Mouse (Mus musculus) midbrain, embryonic 11.5 days (tissue): ENCODE results near the gene Sugp2. TPM values are rescaled to one million over a fixed set of nuclear protein-coding genes. Genes with fewer than 3 reads are reported as not detected.

Experiments used
- ATAC-seq: fragments of 200-750 bp; cut with Nextera tagmentation; 2 replicates; pipeline ENCODE4 v1.8.0; 2017; ENCODE audit warnings: moderate TSS enrichment, moderate library complexity; ENCODE audit not compliant: low FRiP score
- DNase-seq: peaks from one replicate; pipeline ENCODE4 v3.0.0; 2015; ENCODE audit warnings: low spot score; ENCODE audit errors: missing footprints
- H3K27ac ChIP-seq: fragments of 300-500 bp; sonication (generic); 2 replicates; pipeline ENCODE4 v1.5.1; 2014; ENCODE audit warnings: low read depth, low read length
- H3K27me3 ChIP-seq: fragments of 300-500 bp; sonication (generic); 2 replicates; pipeline ENCODE4 v1.6.1; 2014; ENCODE audit warnings: mild to moderate bottlenecking, low read length, moderate library complexity, mixed read lengths; ENCODE audit not compliant: control insufficient read depth, insufficient read depth
- H3K36me3 ChIP-seq: fragments of 300-500 bp; sonication (generic); 2 replicates; pipeline ENCODE4 v1.6.1; 2014; ENCODE audit warnings: mild to moderate bottlenecking, low read length, moderate library complexity, mixed read lengths; ENCODE audit not compliant: control insufficient read depth, insufficient read depth
- H3K4me1 ChIP-seq: fragments of 300-500 bp; sonication (generic); 2 replicates; pipeline ENCODE4 v1.6.1; 2014; ENCODE audit warnings: low read length; ENCODE audit not compliant: control insufficient read depth, insufficient read depth
- H3K4me2 ChIP-seq: fragments of 300-500 bp; sonication (generic); 2 replicates; pipeline ENCODE4 v1.6.1; 2014; ENCODE audit warnings: mild to moderate bottlenecking, moderate library complexity
- H3K4me3 ChIP-seq: fragments of 300-500 bp; sonication (generic); 2 replicates; pipeline ENCODE4 v1.5.1; 2014; ENCODE audit warnings: low read depth, low read length
- H3K9ac ChIP-seq: fragments of 300-500 bp; sonication (generic); 2 replicates; pipeline ENCODE4 v1.6.1; 2014; ENCODE audit warnings: low read length
- H3K9me3 ChIP-seq: fragments of 300-500 bp; sonication (generic); 2 replicates; pipeline ENCODE4 v1.6.1; 2016; ENCODE audit warnings: low read length; ENCODE audit not compliant: control insufficient read depth
- WGBS: fragments of 180-500 bp; shearing (Covaris S2); extraction: QIAGEN DNeasy Blood & Tissue Kit; methylation state at CpG from one replicate; pipeline ENCODE4 v1.1.7; 2014; 5-methylcytosine and 5-hydroxymethylcytosine counted together
- polyA plus RNA-seq: library from polyadenylated mRNA; unstranded; fragments of >200 nt; fragmentation: Nextera tagmentation; extraction: Ambion mirVana; gene quantifications from 2 replicates; pipeline ENCODE4 v1.2.1, GENCODE M21; 2014

The Sugp2 gene
- polyA plus RNA-seq, 1 experiment from 2014 or later, result 42.4 TPM

DNA sequence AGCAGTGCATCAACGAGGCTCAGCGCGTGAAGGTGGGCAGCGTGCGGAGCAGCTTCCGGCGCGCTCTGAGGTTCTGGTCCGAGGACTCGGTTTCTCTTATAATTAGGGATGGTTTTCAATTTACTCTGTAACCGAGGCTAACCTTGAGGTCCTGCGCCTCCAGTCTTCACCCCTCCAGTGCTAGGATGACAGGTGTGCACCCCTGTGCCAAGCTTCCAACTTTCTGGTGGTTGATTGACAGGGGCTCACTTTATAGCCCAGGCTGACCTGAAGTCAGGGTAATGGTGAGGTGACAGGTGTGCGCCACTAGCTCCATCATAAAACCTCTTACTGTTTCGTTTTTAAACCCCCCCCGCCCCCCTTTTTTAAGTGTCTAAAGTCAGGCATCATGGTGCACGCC, 68.9 kb downstream of the Sugp2 start:
- Histone ChIP-seq H3K27ac (no peak overlapping the region), H3K36me3 (peaks cover 10% of the 10 kb centered on the region)
- peak; percentile 41 for ATAC-seq

DNA sequence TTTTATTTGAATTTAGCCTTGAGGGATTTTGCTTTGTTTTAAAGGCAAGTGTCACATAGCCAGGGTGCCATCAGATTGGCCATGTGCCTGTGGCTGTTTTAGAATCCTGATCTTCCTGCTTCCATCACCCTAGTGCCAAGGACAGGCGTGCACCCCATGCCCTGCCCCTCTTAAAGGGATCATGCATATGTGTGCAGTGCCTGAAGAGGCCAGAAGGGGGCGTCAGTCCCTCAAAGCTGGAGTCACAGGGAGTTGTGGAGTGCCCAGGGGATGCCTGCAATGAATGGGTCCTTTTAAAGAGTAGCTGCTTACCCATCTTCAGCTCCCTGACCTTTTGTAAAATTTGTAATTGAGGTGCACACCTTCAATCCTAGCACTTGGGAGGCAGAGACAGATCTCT, 75.3 kb downstream of the Sugp2 start:
- 37% methylated on average over 2 of the region's 2 CpGs for WGBS
- peak; percentile 93 for DNase-seq
- peaks cover 31% of the 10 kb centered on the region for H3K36me3 ChIP-seq
- H3K27ac ChIP-seq, result no peak overlapping the region
- H3K4me3 ChIP-seq, result no peak overlapping the region
- H3K9ac ChIP-seq, result no peak overlapping the region
- no peaks in the 10 kb centered on the region for H3K4me1 ChIP-seq
- no peaks in the 10 kb centered on the region for H3K27me3 ChIP-seq
- ATAC-seq, result no peak
- H3K4me2 ChIP-seq, result no peak overlapping the region
- no peaks in the 10 kb centered on the region for H3K9me3 ChIP-seq

More for the DNA sequence above, 68.9 kb downstream of the Sugp2 start:
- 5% methylated on average over 16 of the region's 16 CpGs for WGBS
- Histone ChIP-seq H3K27me3 (no peaks in the 10 kb centered on the region), H3K4me1 (peaks cover 15% of the 10 kb centered on the region), H3K9ac (peak overlapping the region; percentile 80), H3K4me2 (peak overlapping the region; percentile 93), H3K4me3 (peak overlapping the region; percentile 84), H3K9me3 (no peaks in the 10 kb centered on the region)
- no peak for DNase-seq

DNA sequence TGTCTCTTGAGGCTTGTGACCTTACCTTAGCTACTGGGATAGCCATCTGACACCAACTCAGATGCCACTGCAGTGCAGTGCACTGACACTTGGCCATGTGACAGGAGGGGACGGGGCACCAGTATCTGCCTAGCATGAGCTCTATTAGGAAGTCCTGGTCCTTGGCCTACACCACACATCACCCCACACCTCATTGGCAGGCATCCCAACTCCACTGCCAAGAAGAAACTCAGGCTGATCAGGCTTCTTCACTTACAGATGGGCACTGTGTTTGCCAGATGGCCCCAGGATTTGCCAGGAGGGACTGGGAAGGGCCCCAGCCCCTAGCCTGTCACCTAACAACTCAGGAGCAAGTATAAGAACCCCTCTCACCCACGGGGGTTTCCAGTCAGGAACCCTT, 79.4 kb downstream of the Sugp2 start:
- H3K9ac ChIP-seq, result no peak overlapping the region
- no peak overlapping the region for H3K4me2 ChIP-seq
- ATAC-seq (no peak), DNase-seq (no peak)
- 96% methylated on average over 2 of the region's 2 CpGs for WGBS
- no peak overlapping the region for H3K4me3 ChIP-seq
- no peak overlapping the region for H3K27ac ChIP-seq
- no peaks in the 10 kb centered on the region for H3K9me3 ChIP-seq
- peaks cover 18% of the 10 kb centered on the region; the same call in 1 of the 2 replicates for H3K36me3 ChIP-seq
- H3K27me3 ChIP-seq, result no peaks in the 10 kb centered on the region
- peaks cover 30% of the 10 kb centered on the region for H3K4me1 ChIP-seq

DNA sequence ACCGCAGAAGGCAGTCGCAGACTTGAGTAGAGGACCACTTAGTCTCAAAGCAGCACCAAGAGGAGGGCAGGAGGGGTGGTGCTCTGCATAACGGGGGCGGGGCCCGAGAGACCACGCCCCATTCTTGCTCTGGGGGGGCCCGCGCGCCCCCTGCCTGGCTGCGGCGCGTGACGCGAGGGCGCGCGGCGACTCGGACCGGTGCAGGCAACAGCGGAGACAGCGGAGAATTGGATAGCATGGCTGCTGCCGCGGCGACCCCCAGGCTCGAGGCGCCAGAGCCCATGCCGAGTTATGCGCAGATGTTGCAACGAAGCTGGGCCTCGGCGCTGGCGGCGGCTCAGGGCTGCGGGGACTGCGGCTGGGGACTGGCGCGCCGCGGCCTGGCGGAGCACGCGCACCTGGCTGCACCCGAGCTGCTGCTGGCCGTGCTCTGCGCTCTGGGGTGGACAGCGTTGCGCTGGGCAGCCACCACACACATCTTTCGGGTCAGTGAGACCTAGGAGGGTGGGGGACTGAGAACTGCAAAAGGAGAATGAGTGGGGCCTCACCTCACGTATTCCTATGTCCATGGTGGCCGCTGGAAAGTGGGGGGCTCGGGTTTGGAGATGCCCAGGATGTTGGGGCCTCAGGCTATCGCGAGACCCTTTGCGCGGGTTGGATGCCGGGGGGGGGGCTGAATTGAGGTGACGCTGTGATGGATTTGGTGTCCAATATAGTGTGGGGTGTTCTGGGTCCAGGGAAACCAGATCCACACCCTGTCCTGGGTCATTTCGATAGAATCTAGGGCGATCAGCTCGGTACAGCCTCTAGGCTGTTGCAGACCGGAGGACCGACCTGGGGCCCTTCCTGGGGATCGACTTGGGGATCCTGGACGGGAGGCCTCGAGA, 81.8 kb downstream of the Sugp2 start, which contains the start of gene Cers1:
Cers1 (plus strand) TSS at position 152 of the 887 bp plus-strand sequence.
- peak within 1 kb of the TSS; percentile 68 for H3K9ac ChIP-seq
- peaks cover 11% of the 10 kb centered on the region; the same call in 1 of the 2 replicates for H3K36me3 ChIP-seq
- ATAC-seq (peak; percentile 60), DNase-seq (peak; percentile 96)
- no peaks in the 10 kb centered on the region for H3K27me3 ChIP-seq
- H3K4me3 ChIP-seq, result peak within 1 kb of the TSS; percentile 52
- peaks cover 30% of the 10 kb centered on the region for H3K4me1 ChIP-seq
- no peaks in the 10 kb centered on the region for H3K9me3 ChIP-seq
- 2% methylated on average over 64 of the region's 66 CpGs for WGBS
- H3K27ac ChIP-seq, result peak within 1 kb of the TSS; percentile 70
- H3K4me2 ChIP-seq, result peak within 1 kb of the TSS; percentile 71

DNA sequence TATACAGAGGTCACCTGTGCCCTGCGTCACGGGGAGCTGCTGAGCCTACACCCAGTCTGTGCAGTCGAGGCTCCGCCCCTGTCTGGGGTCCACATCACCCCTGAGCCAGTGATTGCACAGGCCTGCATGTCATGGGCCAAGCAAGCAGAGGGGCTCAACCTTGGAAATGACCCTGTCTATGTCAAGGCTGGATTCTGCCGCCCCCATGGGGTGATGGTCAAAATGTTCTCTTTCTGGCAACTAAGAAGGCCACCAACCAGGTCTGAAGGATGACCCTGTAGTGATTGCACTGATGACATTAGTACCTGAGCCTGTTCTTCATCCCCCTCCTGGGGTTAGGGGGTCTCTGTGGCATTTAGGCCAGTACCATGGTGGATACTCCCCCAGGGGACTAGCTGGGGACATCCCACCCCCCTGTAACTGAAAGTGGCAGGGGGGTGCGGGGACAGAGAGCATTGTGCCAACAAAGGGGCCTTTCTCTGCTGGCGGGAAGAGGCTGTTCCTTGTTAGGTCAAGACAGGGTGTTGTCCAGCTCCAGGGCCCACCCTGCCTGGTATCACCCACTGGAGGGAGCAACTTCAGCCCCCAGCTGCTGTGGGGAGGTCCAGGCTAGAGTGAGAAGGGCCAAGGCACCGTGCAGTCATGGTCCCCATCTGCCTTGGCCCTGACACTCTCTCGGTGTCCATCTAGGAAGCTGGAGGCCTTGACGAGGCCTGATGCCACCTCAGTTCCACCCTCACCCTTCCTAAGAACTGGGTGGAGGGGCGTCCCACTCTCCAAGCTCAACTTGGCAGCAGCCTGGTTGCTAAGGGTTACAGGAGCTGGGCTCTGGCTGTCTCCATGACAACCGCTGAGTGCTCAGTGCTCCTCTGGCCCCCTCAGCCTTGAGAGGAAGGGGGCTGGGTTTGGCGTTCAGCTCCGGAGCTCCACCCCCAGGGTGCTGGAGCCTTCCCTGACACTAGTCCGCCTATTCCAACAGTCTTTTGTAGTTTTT, 82.8 kb downstream of the Sugp2 start:
- ATAC-seq, result peak; percentile 90
- Histone ChIP-seq H3K27me3 (no peaks in the 10 kb centered on the region), H3K4me3 (peak overlapping the region; percentile 52), H3K36me3 (peaks cover 9% of the 10 kb centered on the region; the same call in 1 of the 2 replicates), H3K27ac (peak overlapping the region; percentile 70), H3K9ac (peak overlapping the region; percentile 68), H3K4me2 (peak overlapping the region; percentile 71), H3K9me3 (no peaks in the 10 kb centered on the region), H3K4me1 (peaks cover 30% of the 10 kb centered on the region)
- WGBS, result 9% methylated on average over 15 of the region's 15 CpGs
- DNase-seq, result peak; percentile 94

DNA sequence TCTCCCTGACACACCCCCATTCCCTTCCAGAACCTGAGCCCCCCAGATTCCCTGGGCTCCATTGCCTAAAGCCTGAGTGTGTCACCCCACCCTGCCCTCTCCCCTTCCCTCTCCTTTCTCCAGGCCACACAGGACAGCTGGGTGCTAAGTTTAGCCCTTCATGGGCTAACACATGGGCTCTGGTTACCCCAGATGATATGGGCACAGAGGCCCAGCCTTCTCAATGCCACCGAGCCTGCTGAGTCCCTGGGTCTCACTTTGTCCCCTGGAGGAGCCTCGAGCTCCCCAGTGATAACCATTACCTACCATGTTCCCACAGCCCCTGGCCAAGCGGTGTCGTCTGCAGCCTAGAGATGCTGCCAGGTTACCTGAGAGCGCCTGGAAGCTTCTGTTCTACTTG, 83.8 kb downstream of the Sugp2 start:
- Histone ChIP-seq H3K9me3 (no peaks in the 10 kb centered on the region), H3K4me3 (no peak overlapping the region), H3K27me3 (no peaks in the 10 kb centered on the region), H3K4me2 (no peak overlapping the region), H3K27ac (peak overlapping the region; percentile 12; the same call in 1 of the 2 replicates), H3K36me3 (peaks cover 6% of the 10 kb centered on the region; the same call in 1 of the 2 replicates), H3K4me1 (peaks cover 30% of the 10 kb centered on the region), H3K9ac (peak overlapping the region; percentile 41; the same call in 1 of the 2 replicates)
- WGBS, result 88% methylated on average over 5 of the region's 5 CpGs
- ATAC-seq, result no peak
- no peak for DNase-seq

DNA sequence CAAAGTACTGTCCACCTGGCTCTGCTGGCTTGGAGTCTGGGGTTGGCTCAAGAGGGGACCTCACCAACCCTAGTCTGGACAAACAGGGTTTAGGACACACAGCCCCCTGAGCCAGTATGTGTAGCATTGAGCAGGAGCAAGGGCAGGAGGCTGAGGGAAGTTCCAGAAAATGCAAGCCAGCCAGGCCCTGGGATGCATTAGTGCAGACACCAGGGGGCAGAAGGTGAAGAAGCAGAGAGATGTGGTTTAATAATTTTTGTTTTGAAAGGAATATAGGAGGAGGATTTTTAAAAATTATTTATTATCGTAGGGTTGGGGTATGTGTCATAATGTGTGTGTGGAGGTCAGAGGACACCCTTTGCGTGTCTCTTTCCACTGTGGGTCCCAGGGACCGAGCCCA, 89.7 kb downstream of the Sugp2 start:
- no peaks in the 10 kb centered on the region for H3K27me3 ChIP-seq
- DNase-seq (no peak), ATAC-seq (no peak)
- H3K4me2 ChIP-seq, result no peak overlapping the region
- H3K4me3 ChIP-seq, result no peak overlapping the region
- H3K9ac ChIP-seq, result no peak overlapping the region
- H3K36me3 ChIP-seq, result peaks cover 2% of the 10 kb centered on the region; the same call in 1 of the 2 replicates
- 90% methylated on average over 3 of the region's 3 CpGs for WGBS
- H3K27ac ChIP-seq, result no peak overlapping the region
- H3K4me1 ChIP-seq, result no peaks in the 10 kb centered on the region
- H3K9me3 ChIP-seq, result no peaks in the 10 kb centered on the region

DNA sequence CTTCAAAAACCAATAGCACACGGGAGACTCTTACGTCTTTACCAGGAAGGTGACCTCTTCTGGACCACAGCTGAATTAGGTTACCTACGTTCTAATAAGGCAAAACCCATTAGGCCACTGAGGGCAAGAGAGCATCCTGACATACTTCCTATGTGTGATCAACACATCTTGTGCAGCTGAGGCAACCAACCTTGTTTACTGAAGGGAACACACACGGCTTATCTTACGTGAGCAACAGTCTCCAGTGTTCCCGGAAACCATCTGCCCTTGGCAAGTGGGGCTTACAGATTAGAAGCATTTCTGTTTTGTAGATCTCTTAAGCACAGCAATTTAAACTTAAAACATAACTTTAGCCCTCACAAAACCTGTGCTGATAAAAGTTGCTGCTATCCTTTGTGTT, 93.5 kb downstream of the Sugp2 start:
- Histone ChIP-seq H3K27ac (peak overlapping the region; percentile 59), H3K4me1 (peaks cover 27% of the 10 kb centered on the region), H3K36me3 (peaks cover 9% of the 10 kb centered on the region), H3K9ac (no peak overlapping the region), H3K4me3 (no peak overlapping the region), H3K27me3 (peaks cover 8% of the 10 kb centered on the region), H3K9me3 (no peaks in the 10 kb centered on the region), H3K4me2 (no peak overlapping the region)
- ATAC-seq (no peak), DNase-seq (no peak)
- 94% methylated on average over 6 of the region's 6 CpGs for WGBS
